Mouse (Mus musculus) liver, adult (tissue): ENCODE data around the gene Dolpp1.

ENCODE experiments used
- GATA4 ChIP-seq: IDR thresholded peaks from 2 replicates; pipeline ENCODE4 v1.6.1; 2014; ENCODE audit warnings: mild to moderate bottlenecking, low read length; ENCODE audit not compliant: insufficient replicate concordance

The Dolpp1 gene

DNA sequence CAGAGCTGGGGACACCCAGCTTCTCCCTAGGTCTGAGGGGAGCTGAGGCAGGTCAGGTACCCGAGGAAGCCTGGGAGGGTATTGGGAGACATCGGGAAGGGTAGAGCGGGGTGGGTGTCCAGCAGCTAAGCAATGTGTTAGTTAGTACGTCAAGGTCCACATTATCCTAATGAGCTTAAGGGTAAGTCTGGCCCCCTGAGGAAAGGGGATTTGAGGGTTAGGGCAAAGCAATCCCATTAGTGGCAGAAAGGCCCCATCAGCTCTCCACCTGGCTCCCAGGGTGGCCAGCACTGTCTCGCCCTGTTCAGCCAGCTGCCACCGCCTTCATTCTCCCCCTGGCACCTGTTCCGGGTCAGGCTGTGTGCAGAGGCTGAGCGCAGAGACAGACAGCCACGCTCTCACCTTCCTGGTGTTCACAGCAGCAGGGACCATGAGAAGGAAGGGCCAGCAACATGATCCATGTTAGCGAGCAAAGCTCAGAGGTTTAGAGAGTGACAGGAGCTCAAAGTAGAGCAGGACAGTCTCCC is 6.0 kb downstream of the Dolpp1 start:
- no peak for TF ChIP-seq GATA4

DNA sequence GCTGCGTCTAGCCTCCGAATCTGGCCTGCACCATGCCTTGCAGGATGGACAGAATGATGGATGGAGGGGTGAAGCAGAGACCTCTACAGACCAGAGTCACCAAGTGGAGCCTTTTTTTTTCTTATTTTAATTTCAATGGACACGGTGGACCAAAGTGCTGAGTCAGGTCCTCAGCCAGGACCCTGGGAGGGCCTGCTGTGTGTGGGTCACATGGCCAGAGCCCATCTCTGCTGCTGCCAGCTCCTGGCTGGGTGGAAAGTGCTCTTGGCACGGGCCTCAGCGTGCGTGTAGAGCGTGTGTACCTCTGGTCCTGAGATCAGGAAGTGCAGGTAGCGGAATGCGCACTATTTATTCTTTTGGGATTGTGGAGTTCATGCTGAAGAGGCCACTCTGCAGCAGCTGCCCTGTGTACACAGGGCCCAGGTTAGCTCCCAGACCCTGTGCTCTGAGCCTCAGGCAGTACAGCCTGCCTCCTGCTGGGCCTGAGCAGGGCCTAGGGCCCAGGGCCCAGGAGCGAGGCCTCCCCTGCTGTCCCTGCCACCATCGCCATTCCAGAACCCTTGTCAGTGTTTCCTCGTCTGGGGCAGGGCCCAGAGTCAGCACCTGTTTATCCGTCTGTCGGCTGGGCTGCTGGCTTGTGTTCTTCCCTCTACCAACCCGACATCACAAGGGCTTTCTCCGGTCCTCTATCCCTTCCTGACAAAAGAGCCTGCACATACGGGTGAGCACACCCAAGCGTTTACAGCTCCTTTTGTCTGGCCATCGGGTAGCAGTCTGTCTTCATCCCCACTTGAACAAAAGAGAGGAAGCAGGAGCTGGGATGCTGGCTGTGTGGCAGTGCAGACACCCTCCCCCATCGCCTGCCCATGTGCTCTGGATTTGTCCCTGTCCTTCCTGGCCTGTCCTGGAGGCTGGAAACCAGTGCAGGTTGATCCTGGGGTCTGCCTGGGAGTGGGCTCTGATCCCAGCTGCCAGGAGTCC is 7.4 kb downstream of the Dolpp1 start:
- no peak for TF ChIP-seq GATA4

DNA sequence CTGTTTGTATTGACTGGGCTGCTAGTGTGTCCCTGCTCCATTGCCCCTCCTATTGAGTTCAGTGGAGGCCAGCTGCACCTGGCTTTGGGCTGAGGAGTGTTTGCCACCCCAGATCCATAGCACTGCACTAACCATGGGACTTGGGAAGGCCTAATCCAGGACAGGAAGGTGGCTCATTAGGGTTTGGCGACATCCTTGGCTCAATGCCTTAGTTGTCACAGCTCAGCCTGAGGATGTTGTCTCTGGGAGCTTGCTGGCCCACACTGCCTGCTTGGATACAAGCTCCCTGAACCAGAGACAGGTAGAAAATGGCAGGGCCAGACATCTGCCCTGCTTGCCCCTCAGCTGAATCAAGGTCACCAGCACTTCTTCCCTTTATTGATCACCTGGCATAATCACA is 9.5 kb downstream of the Dolpp1 start:
- TF ChIP-seq GATA4: no peak

DNA sequence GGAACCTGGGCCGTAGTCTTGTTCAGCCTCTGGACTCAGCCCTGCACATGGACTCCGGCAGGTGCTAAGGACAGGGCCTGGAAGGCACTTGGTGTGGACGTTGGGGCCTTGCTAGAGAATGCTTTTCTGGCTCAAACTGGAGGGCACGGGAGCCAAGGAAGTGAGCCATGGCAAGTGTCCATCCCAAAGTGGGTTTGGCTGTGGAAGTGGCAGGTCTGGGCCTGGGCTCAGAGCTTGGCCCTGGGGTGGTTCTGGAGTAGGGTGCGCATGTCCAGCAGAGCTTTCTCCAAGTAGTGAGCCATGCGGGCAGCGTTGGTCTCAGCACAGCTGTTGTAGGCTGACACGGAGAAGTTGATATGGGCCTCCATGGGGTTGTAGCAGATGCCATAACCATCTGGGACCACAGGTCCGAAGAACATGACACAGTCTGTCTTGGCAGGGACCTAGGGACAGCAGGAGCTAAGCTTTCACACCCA is 10.3 kb downstream of the Dolpp1 start:
- TF ChIP-seq GATA4: no peak

DNA sequence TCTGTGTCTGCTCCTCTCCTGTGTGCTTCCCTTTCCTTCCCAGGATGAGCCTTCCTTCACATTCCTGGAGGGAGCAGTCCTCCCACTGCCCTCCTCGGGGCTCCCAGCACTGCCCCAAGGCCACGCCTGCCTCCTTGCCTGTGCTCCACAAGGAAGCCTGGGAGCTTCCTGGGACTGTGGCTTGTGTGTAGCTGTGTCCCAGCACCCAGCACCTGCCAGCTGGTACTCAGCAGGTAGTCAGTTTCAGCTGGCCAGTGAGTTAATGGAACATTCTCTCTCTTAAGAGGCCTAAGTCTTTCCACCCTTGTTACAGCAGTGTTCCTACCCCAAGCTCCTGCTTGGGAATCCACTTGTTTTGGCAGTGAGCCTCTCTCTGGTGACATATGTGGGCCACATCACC is 10.8 kb downstream of the Dolpp1 start:
- TF ChIP-seq GATA4: no peak

DNA sequence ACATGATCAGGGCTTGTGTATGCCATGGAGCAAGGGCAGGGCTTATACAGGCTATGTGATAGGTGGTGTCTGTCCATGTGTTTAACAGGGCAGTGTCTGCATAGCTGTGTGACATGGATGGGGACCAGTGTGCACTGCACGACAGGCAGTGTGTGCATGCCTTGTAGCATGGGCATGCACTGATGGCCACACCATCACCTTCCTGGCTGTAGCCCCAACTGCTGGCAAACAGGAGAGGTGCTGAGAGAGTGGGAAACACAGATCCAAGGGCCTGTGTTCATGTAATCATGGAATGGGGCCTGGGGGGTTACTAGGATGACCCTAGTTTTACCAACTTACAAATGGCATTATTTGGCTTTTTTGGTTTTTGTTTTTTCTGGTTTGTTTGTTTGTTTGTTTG is 11.8 kb downstream of the Dolpp1 start:
- TF ChIP-seq GATA4: no peak

DNA sequence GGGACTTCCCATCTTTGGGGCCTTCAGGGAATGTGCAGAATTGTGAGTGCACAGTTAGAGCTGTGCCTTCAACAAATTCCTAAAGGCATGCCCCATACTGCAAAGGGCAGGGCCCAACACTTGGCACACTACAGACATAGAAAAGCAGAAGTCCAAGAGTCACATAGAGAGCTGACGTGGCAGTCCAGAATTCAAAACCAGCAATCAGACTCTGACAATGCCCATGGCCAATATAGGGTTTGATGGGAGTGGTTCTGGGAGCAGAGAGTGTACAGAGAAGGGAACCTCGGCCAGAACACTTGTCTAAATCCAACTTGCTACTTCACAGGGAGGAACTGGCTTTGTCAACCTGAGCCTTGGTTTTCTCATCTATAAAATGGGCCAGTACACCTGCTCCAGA is 15.2 kb downstream of the Dolpp1 start:
- TF ChIP-seq GATA4: no peak

DNA sequence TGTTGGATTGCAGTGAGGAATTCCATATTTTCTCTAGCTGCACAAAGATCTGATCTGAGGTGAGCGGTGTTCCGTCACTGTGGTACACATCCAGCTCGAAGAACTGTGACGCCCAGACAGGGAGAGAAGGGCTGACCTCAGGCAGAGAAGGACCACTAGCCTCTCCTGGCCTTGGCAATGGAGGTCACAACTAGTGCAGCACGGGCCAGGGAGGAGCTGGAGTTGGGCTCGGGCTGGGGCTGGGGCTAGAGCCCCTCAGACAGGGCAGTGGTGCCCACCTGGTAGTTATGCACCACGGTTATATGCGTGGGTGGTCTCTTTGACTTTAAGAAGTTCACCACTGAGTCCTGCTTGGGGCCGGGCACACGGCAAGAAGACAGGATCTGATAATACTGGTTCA is 15.7 kb downstream of the Dolpp1 start:
- TF ChIP-seq GATA4: no peak

DNA sequence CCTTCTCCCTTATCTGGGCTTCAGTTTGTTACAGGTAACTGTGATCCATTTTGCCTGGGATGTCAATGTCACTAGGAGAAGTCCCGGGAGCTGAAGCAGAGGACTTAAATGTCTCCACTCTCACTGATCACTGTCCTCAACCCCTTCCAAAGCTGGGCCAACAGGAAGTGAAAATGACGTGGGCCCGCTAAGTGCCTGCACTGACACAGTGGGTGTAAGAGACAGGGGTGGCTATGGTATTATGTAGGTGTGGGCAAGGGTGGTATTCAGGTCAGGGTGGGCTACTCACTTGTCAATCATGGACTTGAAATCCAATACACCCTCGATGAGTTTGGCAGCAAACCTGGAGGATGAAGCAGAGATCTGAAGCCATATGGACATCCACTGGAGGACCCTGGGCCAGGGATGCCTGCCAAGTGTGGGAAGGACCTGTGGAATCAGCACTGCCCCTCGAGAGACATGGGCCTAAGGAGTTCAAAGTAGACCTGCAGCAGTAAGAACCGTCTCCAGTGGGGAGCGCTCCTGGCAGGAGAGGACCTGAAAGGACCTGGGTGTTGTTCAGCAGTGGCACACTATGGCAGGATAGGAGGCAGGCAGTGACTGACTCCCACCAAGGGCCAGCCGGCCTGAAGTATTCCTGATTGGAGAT is 16.5 kb downstream of the Dolpp1 start:
- TF ChIP-seq GATA4: no peak

DNA sequence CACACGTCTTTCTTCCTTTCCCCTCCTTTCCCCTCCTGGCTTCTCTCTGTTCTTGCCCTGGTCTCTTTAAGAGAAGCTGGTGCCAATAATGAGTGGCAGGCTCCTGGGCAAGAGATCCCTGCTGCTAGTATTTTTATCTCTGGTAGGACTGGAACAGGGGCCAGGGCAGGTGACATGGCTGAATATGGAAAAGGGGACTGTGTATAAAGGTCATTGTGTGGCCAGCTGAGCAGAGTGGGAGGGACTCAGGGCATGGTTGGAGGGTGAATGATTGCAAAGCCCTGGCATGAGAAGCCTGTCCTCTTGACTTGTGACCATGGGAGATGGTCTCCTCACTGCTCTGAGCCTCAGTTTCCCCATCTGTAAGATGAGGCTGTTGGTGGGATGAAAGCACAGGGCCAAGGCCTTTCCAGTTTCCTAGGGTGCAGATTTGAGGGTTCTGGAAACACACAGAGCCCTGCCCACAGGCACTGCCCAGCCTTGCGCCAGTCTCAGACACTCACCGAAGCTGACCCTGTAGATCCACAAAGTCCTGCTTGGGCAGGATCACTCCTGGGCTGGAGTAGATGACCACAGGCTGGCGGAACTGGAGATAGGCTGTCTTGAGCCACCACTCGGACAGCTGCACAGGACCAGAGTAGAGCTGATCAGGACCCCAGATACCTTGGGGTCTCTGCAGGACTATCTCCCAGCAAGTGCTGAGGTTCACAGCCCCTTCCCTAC is 17.6 kb downstream of the Dolpp1 start:
- TF ChIP-seq GATA4: peak; percentile 74

DNA sequence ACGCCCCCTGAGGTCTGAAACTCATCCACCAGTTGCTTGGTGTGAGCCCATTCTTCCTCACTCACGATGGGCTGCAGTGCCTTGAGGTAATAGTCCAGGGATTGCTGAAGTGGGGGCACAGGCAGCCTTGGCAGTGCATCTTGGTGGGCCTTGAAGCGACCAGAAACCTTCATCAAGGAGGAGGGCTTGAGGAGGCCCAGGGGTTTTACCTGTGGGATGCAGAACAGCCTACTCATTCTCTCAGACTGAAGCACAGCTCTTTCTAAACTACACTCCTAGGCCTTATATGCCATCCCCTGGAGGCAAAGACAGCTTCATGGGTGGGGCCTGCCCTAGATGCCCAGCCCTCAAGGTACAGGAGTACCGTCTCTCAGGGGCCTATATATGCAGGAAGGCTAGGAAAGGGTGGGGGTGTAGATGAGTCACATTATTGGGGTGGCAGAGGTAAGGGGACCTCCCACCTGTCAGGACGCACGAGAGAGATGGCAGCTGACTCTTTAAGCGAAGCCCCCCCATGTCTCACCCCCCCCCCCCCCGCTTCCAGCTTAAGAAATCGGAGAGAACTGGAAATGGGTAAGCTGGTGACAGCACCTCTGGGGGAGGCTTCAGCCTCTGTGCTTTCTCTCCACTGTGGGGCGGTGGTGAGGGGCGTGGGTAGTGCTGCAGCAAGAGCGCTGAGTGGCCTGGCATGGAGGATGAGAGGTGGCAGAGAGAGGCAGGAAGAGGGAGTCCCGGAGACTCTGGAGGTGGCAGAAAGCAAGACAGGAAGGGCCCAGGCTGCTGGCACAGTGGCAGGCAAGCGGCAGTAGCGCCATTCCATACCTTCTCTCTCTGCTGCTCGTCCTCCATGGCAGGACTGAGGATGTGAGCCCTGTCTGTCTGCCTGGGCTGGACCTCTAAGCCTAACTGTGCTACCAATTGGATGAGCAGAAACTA is 21.3 kb downstream of the Dolpp1 start:
- no peak for TF ChIP-seq GATA4

DNA sequence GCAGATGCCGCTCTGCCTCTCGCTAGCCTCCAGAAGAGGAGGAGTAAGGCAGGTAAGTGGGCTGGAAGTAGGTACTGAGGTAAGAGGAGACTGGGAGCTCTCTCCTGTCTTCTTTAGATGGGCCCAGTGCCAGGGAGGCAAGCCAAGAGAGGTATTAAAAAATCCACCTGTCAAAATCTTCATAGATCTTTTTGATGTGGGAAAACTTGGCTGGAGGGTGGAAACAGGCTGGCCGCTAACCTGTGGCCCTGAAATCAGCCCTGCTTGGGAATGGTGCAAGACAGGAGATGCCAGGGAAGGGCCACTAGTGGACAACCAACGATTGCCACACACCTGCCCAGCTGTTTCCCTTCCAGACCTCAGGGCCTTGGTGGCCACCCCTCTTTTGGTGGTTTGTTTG is 22.0 kb downstream of the Dolpp1 start:
- peak; percentile 26; the same call in 1 of the 2 replicates for TF ChIP-seq GATA4

DNA sequence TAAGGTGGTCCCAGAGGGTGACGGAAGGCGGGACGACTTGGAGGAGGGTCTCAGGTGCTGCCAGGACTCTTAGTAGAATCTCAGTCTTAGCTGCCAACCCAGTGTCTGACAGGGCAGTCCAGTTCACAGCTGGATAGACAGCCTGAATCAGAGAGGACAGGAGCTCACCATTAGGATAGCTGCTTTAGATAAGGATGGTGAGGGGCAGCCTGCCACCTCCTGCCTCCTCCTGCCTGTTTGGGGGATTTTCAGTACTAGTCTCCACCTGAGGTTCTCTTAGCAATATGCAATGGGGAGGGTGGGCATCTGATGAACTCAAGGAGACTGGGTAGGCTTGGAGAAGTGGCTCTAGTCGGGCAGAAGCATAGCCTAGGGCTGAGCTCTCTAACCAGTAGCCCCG is 22.6 kb downstream of the Dolpp1 start:
- TF ChIP-seq GATA4: no peak
